Mouse (Mus musculus): ENCODE measurements around the gene Igfals. TPM values are rescaled to one million over a fixed set of nuclear protein-coding genes. Genes with fewer than 3 reads are reported as not detected.

Gene Igfals
- polyA plus RNA-seq, 1 experiment: 70.3 TPM

DNA sequence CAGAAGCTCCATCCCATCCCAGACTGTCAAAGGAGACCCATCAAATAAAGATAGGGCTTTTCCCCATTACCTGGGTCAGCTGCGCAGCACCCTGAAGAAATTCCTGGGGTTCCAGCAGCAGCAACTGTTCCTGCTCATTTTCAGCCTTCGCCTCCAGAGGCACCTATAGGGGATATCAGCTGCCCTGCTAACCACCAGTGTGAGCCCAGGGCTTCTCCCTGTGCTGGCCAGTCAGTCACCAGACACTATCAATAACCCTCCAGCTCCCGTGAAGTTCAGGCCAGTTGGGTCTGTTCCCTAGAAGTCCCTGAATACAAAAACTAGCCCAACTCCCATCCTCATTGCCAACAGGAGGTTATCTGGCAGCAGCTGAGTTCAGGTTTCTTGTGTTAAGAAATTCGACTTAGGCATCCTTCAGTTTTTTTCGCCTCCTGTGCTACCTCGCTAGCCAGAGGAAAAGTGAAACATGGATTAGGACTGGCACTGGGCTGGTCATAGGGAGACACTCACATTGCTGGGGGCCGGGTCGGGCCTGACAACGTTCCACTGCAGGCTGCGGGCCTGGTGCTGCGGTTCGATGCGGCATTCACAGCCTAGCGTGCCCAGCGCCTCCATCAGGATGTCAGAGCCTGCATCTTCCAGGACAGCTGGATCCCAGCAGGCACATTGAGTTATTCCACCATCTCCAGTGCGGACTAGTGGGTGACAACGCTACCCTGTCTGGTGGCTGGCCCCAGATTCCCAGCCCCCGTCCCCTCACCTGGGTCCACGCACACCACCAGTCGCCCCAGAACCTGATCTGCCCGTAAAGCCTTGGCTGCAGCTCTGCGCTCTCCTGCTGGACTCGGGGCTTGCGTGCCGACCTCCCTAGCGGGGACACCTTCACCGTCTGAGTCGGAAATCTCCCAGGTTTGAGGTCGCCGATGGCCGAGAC is 28.5 kb downstream of the Igfals start:
- DNase-seq (ENCODE audit: low read depth): no peak

DNA sequence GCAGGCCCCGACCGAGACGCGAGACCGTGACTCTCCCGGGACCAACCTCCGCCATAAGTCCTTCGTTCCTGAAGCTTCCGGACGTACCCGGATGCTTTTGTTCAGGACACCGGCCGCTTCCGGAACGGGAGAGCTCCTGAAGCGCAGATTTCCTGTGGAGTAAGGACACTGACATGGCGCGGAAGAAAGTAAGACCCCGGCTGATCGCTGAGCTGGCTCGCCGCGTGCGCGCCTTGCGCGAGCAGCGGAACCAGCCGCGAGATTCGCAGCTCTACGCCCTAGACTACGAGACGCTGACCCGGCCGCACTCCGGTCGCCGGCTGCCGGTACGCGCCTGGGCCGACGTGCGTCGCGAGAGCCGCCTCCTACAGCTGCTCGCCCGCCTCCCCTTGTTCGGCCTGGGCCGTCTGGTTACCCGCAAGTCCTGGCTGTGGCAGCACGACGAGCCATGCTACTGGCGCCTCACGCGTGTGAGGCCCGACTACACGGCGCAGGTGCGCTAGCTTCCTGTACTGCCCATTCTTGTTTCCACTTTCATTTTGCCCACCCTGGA is 29.3 kb downstream of the Igfals start, which contains the start of the genes Eme2 and Mrps34:
Eme2 (minus strand) TSS at position 93 of the 553 bp plus-strand sequence.
Mrps34 (plus strand) TSS at position 122 of the 553 bp plus-strand sequence.
- DNase-seq (ENCODE audit: low read depth): no peak

DNA sequence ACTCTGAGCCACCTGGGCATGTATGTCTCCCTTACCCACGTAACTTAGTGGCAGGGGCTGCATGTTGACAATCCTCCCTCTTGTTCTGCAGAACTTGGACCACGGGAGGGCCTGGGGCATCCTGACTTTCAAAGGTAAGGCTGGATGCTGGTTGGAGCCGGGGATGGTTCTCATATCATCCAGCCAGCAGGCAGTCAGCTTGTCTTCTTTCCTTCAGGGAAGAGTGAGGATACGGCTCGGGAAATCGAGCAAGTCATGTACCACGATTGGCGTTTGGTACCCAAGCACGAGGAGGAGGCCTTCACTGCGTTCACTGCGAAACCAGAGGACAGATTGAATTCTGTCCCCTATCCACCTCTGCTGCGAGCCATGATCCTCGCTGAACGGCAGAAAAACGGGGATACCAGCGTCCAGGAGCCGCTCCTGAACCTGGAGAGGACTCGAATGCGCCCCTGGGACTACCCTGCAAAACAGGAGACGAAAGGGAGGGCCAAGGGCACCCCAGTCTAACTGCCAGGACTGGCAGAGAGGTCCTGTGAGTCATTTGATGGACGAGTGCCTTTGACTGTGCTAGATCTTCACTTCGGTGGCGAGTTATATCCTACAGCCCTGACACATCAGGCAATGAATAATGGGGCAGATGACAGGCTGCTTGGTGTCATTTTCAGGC is 29.9 kb downstream of the Igfals start:
- no peak for DNase-seq (ENCODE audit: low read depth)

DNA sequence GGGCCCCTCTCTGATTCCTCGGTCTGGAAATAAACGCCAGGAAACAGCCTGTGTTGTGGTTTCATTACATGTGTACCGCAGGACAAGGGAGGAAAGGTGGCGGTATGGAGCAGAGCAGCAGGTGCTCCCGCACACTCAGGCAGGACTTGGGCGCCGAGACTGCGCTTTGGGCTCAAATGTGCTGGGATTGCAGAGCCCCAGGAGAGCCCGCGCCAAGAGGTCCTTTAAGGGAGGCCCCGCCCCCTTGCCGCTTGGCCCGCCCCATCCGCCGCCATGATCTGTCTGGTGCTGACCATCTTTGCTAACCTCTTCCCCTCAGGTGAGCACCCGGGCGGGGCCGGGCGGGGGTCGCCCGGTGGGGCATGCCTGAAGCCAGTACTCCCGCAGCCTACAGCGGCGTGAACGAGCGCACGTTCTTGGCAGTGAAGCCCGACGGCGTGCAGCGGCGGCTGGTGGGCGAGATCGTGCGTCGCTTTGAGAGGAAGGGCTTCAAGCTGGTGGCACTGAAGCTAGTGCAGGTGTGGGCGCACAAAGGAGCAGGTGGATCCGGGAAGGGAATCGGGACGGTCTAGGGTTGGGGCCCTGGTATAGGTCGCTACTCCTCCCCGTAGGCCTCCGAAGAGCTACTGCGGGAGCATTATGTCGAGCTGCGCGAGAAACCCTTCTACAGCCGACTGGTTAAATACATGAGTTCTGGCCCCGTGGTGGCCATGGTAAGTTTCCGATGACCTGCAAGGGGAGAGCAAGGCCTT is 30.6 kb downstream of the Igfals start, which contains the start of gene Nme3:
Nme3 (plus strand) TSS at position 260 of the 752 bp plus-strand sequence.
- DNase-seq (ENCODE audit: low read depth): no peak

DNA sequence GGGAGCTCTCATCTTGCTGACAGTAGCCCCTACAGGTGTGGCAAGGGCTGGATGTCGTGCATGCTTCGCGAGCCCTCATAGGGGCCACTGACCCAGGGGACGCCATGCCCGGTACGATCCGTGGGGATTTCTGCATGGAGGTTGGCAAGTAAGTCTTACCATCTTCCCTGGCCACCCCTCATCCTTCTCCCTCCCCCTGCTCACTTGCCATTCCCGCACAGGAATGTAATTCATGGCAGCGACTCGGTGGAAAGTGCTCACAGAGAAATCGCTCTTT is 31.1 kb downstream of the Igfals start:
- DNase-seq (ENCODE audit: low read depth): no peak

DNA sequence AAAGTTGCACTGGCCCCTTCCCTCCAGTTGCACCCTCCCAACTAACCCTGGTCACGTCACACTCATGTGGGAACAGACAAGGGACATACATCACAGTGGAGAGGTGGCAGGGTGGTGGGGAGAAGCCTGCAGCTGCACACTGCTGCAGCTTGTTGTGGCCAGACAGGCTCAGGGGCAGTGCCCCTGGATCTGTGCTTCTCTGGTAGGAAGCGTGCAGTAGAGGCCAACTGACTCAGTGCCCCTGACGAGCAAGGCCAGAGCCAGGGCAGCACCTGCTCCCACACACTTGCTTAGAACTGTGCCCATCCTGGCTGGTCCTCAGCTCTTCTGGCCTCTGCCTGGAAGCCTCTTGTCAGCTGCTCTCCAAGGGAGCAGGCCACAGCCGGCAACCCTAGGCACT is 31.8 kb downstream of the Igfals start:
- DNase-seq (ENCODE audit: low read depth): no peak

DNA sequence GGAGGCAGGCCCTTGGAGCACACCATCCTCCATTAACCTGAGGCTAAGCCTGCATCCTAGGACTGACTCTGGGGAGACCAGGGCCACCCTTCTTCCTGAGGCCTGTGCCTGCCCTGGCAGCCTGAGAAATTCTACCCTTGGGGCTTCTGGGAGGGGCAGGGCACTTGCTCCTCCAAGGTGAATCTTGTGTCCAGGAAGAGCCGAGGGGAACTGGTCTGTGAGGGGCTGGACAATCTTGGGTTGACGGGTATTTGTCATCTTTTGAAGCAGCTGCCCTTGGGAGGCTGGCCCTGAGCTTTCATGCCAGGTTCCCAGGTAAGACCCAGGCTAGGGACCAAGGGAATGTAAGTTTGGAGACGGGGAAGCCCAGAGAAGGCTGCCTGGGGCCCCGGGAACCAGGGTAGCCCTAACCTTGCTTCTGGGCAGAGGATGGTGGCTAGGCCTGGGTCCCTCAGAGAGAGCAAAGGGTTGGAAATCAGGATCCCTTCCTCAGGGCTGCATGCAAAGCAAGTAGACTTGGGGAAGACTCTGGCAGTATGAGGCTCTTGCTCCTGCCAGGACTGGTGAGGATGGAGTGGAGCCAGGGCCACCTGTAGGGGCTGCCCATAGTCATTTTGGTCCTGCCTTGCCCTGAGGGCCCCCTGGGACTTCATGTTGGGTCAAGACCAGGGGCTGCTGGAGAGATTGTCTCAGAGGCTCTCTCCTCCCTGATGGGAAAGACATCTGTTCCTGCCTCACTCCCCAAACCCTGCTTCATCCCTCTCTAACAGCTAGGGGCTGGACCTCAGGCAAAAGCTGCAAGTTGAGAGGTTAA is 32.5 kb downstream of the Igfals start:
- no peak for DNase-seq (ENCODE audit: low read depth)

DNA sequence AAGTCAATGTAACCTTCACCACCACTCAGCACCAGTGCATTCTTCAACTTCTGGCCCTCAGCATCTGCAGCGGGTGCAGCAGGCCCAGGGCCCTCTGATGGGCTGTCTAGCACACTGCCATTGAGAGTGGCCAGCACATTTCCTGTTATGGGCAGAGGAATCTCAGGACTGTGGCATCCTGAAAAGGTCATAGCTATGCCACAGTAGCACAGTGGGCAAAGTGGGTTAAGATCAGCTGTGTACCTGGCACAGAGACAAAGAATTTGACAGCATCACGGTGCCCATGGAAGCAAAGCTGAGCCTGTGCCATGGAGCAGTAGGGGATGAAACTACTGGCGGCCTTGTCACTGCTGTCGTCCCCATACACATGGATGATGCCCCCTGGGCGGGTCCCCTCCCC is 33.4 kb downstream of the Igfals start:
- no peak for DNase-seq (ENCODE audit: low read depth)

DNA sequence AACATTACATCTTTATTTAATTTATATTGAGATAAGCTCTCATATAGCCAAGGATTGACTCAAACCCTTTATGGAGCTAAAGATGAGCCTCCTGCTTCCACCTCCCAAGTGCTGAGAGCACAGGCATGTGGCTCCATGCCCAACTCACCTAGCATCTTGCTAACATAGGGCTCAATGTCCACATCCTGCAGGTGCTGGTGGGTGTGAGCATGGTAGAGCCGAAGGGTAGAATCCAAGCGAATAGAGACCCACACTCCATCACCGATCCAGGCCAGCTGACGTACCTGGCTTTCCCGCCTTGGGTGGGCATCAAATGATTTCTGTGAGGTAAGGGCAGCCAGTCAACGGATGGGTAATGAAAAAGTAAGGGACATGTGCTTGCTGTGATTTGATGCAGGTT is 34.2 kb downstream of the Igfals start:
- no peak for DNase-seq (ENCODE audit: low read depth)

DNA sequence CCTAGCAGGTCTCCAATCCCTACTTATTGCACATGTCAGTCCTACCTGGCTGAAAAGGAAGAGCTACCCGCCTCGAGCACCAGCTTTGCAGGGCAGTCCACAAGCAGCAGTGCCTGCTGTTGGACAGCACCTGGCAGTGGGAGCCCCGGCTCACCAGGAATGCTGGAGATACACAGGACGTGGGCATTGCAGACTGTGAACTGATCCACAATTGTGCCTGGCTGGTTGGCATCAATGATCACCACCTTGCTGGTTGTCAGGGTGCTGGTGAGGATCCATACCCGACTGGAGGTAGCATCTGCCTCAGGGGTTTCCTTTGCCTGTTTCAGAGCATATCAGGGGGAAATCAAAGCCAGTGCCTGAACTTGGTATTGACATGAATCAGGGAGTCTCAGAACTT is 36.3 kb downstream of the Igfals start:
- no peak for DNase-seq (ENCODE audit: low read depth)

DNA sequence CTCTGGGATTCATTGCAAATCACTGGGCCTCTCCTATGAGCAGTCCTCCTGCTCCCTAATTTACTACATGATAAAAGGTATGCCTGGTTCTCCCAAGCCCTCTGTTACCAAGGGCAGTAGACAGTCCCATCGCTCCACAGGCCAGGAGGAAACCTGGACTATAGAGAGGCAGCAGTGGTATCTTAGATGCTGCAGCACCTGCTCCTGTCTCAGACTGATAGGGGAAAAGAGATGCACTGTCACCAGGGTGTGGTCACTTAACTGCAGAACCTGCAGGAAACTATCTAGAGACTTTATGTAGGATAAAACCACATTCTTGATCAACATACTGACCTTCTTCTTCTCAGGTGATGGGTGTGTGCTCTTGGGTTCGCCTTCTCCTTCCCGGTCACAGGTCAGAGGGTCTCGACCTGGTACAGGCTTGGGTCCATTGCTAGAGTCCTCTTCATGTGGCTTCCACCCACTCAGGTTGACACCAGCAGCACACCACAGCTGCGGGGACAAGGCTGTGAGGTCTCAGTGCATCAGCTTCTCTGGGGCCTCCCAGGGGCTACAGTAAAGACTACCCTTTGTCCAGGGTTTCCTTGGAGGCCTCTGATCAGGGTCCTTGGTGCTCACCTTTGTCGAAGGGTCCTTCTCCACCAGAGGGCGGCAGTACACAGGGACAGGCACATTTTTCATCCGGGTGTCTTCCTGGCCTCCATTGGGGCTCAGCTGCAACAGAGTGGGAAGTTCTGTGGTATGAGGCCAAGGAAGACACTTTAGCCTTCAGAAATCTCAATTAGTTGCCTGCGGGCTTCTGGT is 37.1 kb downstream of the Igfals start:
- DNase-seq (ENCODE audit: low read depth): no peak

DNA sequence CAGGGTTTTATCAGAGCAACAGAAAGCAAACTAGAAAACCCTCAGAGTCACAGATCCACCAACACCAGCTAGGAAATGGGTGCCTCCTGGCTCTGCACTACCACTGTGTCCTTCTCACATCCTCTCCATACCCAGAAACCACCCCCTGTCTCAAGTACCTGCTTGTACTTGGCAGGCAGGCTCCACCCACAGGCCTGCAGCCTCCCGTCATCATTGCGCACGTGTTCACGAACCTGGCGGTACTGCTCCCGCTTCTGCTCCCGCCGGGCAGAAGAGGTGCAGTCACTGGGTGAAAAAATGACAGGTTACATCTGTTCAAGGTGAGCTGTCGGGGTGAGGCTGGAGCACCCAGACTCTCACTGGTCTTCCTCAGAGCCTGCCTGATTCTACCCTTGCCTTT is 38.0 kb downstream of the Igfals start:
- DNase-seq (ENCODE audit: low read depth): no peak

DNA sequence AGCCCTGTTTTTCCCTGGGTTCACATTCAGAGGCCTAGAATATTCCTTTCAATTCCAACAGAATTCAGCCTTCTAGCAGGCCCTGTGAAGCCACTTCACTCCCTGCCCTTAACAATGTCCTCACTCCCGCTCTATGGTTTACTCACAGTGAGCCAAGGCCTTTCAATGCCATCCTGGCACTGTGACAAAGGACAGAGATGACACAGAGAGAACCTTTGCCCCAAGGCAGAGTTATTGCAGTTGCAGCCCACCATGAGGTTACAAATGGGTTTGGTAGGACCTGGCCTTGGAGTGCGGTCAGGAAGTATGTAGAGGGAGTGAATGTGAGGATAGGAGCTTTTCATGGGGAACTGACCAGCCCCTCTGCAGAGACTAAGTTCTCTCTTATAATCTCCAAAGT is 41.8 kb downstream of the Igfals start:
- no peak for DNase-seq (ENCODE audit: low read depth)

DNA sequence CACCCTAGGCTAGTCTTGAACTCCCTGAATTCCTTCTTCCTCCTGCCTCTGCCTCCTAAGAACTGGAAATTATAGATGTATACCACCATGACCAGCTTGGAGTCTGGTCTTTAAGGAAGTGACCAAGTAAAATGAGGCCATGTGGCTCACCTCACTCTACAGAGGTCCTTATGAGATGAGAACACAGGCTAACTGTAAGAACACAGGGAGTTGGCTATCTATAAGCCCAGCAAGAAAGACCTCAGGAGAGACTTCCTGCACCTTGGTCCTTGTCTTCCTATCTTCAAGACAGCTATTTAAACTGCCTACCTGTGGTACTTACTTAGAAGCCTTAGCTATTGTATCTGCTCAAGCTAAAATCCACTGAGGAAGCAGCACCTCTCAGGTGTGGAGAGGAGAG is 48.2 kb downstream of the Igfals start:
- no peak for DNase-seq (ENCODE audit: low read depth)

DNA sequence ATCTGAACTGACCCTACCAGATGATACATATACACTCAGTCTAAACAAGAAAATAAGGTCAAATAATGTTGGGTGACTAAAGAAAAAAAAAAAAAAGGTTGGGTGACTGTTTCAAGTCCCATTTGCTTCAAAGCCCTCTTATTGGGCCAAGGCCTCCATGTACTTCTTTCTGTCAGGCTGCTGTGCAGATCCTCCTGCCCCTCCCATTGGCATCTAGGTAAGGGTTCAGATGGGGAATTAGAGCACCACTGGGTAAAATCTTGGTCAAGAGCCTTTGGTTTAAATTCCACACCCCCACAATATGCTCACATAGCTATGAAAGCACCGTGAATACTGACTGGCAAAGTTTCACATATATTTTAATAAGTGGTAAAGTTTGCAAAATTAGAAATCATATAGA is 57.4 kb downstream of the Igfals start:
- no peak for DNase-seq (ENCODE audit: low read depth)

DNA sequence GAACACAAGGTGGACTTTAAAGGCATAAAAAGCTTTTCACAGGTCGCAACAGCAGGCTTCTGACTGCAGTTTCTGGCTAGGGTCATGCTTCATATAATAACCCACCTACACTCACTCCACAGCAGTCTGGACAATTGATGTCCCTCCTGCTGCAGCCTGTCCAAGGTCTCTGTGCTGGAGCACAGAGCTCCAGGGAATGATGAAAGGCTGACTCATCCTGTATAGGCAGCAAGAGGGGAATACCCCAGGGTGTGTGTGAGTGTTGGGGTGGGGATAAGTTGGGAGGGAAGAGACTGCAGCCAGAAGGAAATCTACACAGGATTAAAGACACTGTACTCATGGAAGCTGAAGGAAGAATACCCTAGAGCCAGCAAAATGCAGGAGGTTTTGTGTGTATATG is 63.7 kb downstream of the Igfals start:
- no peak for DNase-seq (ENCODE audit: low read depth)
